In the genomic region with DNA sequence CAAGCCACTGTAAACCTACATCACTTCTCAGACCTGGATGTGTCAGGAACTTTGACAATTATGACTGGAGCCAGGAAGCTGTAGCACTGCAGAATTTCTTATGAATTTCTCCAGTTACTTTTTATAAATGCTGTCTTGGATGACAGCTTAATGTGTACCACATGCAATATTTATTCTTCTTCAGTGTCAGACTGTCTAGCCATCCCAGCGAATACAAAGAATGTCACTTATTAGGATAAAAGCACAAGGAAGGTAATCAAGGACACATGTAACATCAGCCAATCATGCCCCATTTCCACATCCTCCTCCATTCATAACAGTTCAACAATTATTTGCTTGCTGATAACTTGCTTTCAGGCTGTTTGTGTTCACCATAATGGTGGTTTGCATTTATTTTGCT, we compare ENCODE assay signal across 14 mouse cellular contexts.
"Had no signal": no experiment of that assay in that cellular context is flagged by ENCODE, and none has a peak within 500 bp of the region (broad histone marks: within the 10 kb centered on the region; RNA-seq: fewer than 3 reads in every experiment).

No protein-coding gene starts in this region.

- DNase-seq: kidney, adult 2 months; kidney, postnatal 25 days; layer of hippocampus, adult 9-11 months; liver, embryonic 13.5 days; lung, adult 2 months; lung, postnatal 14 days; lung, postnatal 4 days; thymus, adult 18-20 months; thymus, postnatal 36 days had no signal

- H3K27me3 ChIP-seq: liver, embryonic 13.5 days; neural tube, embryonic 12.5 days; neural tube, embryonic 15.5 days had no signal

- H3K4me3 ChIP-seq: layer of hippocampus, adult 2 months; liver, embryonic 13.5 days; neural tube, embryonic 12.5 days; neural tube, embryonic 15.5 days had no signal

- H3K27ac ChIP-seq: kidney, postnatal 0 days; layer of hippocampus, adult 2 months; liver, embryonic 13.5 days; neural tube, embryonic 12.5 days; neural tube, embryonic 15.5 days had no signal

- H3K4me1 ChIP-seq: neural tube, embryonic 12.5 days had no signal

- H3K36me3 ChIP-seq: liver, embryonic 13.5 days; neural tube, embryonic 12.5 days; neural tube, embryonic 15.5 days had no signal

- H3K4me2 ChIP-seq: liver, embryonic 13.5 days; midbrain, embryonic 11.5 days; neural tube, embryonic 12.5 days; neural tube, embryonic 15.5 days had no signal

- H3K9ac ChIP-seq: liver, embryonic 13.5 days; neural tube, embryonic 12.5 days; neural tube, embryonic 15.5 days had no signal

- H3K9me3 ChIP-seq: liver, embryonic 13.5 days; neural tube, embryonic 12.5 days; neural tube, embryonic 15.5 days had no signal
